In genomic region chr2:166549069-166549468, GRCm38 (mm10) we compare ENCODE assay signal across 11 mouse cellular contexts.
DNase-seq lines count a peak whose midpoint lies in the region; ATAC-seq lines count a peak whose summit lies in the region.
"Had no signal": no experiment of that assay in that cellular context is flagged by ENCODE, and none has a peak within 500 bp of the region (broad histone marks: within the 10 kb centered on the region; RNA-seq: fewer than 3 reads in every experiment).

No protein-coding gene starts in this region.

- H3K4me1 ChIP-seq in forebrain, embryonic 12.5 days: peaks cover 51% of the 10 kb centered on the region
- H3K4me1 ChIP-seq in forebrain, embryonic 15.5 days: peaks cover 40% of the 10 kb centered on the region
- peaks cover 58% of the 10 kb centered on the region for H3K4me1 ChIP-seq in neural tube, embryonic 12.5 days

- peaks cover 21% of the 10 kb centered on the region for H3K27me3 ChIP-seq in forebrain, embryonic 12.5 days
- peaks cover 8% of the 10 kb centered on the region; the same call in 1 of the 2 replicates for H3K27me3 ChIP-seq in forebrain, embryonic 15.5 days
- H3K27me3 ChIP-seq in neural tube, embryonic 12.5 days (replicated peaks): no peaks in the 10 kb centered on the region
- H3K27me3 ChIP-seq: hindbrain, embryonic 15.5 days; lung, embryonic 15.5 days had no signal

- no peaks in the 10 kb centered on the region for H3K36me3 ChIP-seq in forebrain, embryonic 12.5 days (replicated peaks)
- H3K36me3 ChIP-seq in forebrain, embryonic 15.5 days: no peaks in the 10 kb centered on the region
- no peaks in the 10 kb centered on the region for H3K36me3 ChIP-seq in neural tube, embryonic 12.5 days
- H3K36me3 ChIP-seq: hindbrain, embryonic 15.5 days; lung, embryonic 15.5 days had no signal

- H3K4me3 ChIP-seq in forebrain, embryonic 12.5 days (replicated peaks): no peak overlapping the region
- no peak overlapping the region for H3K4me3 ChIP-seq in forebrain, embryonic 15.5 days
- no peak overlapping the region for H3K4me3 ChIP-seq in neural tube, embryonic 12.5 days
- H3K4me3 ChIP-seq: hindbrain, embryonic 15.5 days; lung, embryonic 15.5 days had no signal

- no peak for ATAC-seq in forebrain, embryonic 12.5 days (ENCODE audit: low FRiP score)
- no peak for ATAC-seq in forebrain, embryonic 15.5 days (replicated peaks)
- ATAC-seq in neural tube, embryonic 12.5 days (ENCODE audit: low FRiP score, low read depth): no peak
- peak; percentile 62 for ATAC-seq in megakaryocyte progenitor cell, adult 5-6 weeks (replicated peaks; ENCODE audit: poor library complexity)
- ATAC-seq: Patski had no signal

- 87% methylated on average over 5 of the region's 5 CpGs for WGBS in forebrain, embryonic 12.5 days
- 90% methylated on average over 5 of the region's 5 CpGs for WGBS in forebrain, embryonic 15.5 days
- WGBS in neural tube, embryonic 12.5 days: 83% methylated on average over 5 of the region's 5 CpGs

- no peaks in the 10 kb centered on the region for H3K9me3 ChIP-seq in forebrain, embryonic 12.5 days
- no peaks in the 10 kb centered on the region for H3K9me3 ChIP-seq in forebrain, embryonic 15.5 days
- H3K9me3 ChIP-seq in neural tube, embryonic 12.5 days: no peaks in the 10 kb centered on the region
- H3K9me3 ChIP-seq: hindbrain, embryonic 15.5 days; lung, embryonic 15.5 days had no signal

- H3K27ac ChIP-seq in forebrain, embryonic 12.5 days: peak overlapping the region; percentile 65
- H3K27ac ChIP-seq in forebrain, embryonic 15.5 days (replicated peaks): no peak overlapping the region
- H3K27ac ChIP-seq in neural tube, embryonic 12.5 days: peak overlapping the region; percentile 26; the same call in 1 of the 2 replicates
- H3K27ac ChIP-seq: hindbrain, embryonic 15.5 days; lung, embryonic 15.5 days had no signal

- no peak overlapping the region for H3K4me2 ChIP-seq in forebrain, embryonic 12.5 days
- H3K4me2 ChIP-seq in forebrain, embryonic 15.5 days (replicated peaks): no peak overlapping the region
- no peak overlapping the region for H3K4me2 ChIP-seq in neural tube, embryonic 12.5 days (replicated peaks)
- H3K4me2 ChIP-seq: hindbrain, embryonic 15.5 days; lung, embryonic 15.5 days had no signal

- no peak for DNase-seq in neural tube, embryonic 10.5 days (ENCODE audit: extremely low spot score, low spot score)
- peak; percentile 67 for DNase-seq in thymus, postnatal 4 days
- no peak for DNase-seq in embryo, embryonic 10.5 days (ENCODE audit: low spot score)
- no peak for DNase-seq in kidney, adult 9 months

- H3K9ac ChIP-seq in forebrain, embryonic 12.5 days: no peak overlapping the region
- no peak overlapping the region for H3K9ac ChIP-seq in forebrain, embryonic 15.5 days (replicated peaks)
- H3K9ac ChIP-seq in neural tube, embryonic 12.5 days: no peak overlapping the region; the same call in 1 of the 2 replicates
- H3K9ac ChIP-seq: hindbrain, embryonic 15.5 days; lung, embryonic 15.5 days had no signal
